Mouse (Mus musculus) ES-Bruce4 (cell line): ENCODE data around the gene Clca2.

Experiments used
- CTCF ChIP-seq: IDR thresholded peaks from one replicate; pipeline ENCODE4 v1.8.1; 2011; ENCODE audit warnings: low read depth, low read length
- EP300 ChIP-seq: IDR thresholded peaks from 2 replicates; pipeline ENCODE4 v1.6.1; 2011; ENCODE audit warnings: low read depth, low read length; ENCODE audit not compliant: insufficient read depth
- POLR2A ChIP-seq: IDR thresholded peaks from one replicate; pipeline ENCODE4 v1.8.1; 2011; ENCODE audit warnings: low read length; ENCODE audit not compliant: insufficient read depth

DNA sequence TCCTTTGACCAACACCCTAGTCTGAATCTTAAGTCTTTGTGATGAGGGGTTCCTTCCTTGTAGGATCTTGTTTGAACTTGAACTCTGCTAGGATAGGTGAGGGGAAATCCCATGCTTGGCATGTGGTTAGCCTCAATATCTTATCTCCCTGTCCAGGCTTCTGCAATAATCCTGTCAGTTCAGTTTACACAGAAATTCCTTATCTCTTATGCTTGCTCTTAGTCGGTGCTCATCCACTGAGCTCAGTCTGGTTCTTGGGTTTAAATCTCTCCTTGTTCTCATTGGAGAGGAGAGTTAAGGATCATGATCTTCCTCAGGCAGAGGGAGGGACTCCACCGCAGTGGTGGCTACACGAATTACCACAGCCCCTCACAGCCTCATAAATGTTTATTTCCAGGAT lies 49.4 kb downstream of the Clca2 start:
- TF ChIP-seq CTCF (no peak), POLR2A (no peak), EP300 (no peak)
